Mouse (Mus musculus): ENCODE data around the gene Fam193a. TPM values are rescaled to one million over a fixed set of nuclear protein-coding genes. Genes with fewer than 3 reads are reported as not detected.

The Fam193a gene
- polyA plus RNA-seq, 1 experiment, result 130 TPM

- no peaks in the 10 kb centered on the region for H3K27me3 ChIP-seq (ENCODE audit: control insufficient read depth, insufficient read depth, low read length)
- DNase-seq, result no peak
- H3K36me3 ChIP-seq (ENCODE audit: control insufficient read depth, insufficient read depth, low read length), result peaks cover 78% of the 10 kb centered on the region
- no peak overlapping the region for H3K27ac ChIP-seq (ENCODE audit: control insufficient read depth, insufficient read depth, low read length)
- no peak overlapping the region for H3K4me3 ChIP-seq (ENCODE audit: control insufficient read depth, insufficient read depth, low read length)
- 94% methylated on average over 4 of the region's 4 CpGs for WGBS
- no peaks in the 10 kb centered on the region for H3K4me1 ChIP-seq (replicated peaks; ENCODE audit: control insufficient read depth, insufficient read depth, low read length)
- TF ChIP-seq POLR2A (IDR thresholded peaks at IDR 0.05; ENCODE audit: control insufficient read depth, extremely low read depth, insufficient read depth, low read length, poor library complexity) (no peak), CTCF (IDR thresholded peaks at IDR 0.05; ENCODE audit: borderline replicate concordance, control insufficient read depth, extremely low read depth, insufficient read depth, low read length, poor library complexity) (no peak)
Measured at GRCm38 (mm10) chr5:34438052-34438451, 68.3 kb downstream of the Fam193a start.

DNA sequence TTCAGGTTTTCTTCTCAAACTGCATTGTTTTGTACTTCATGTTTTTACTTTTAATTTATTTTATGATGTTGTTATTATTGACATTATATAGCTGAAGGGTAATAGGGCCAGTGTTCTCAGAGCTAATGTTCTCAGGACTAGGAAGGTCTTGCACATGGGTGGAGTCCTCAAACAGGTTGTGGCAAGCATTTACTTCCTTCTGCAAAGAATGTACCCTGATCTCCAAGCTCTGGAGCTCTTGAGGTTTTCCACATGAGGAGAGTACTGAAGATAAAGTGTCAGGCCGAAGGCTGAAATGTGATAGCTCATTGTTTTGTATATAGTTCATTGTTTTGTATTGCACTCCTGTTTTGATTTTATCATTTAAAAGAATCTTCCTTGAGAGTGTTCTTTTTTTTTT lies 68.9 kb downstream of the Fam193a start:
- Histone ChIP-seq H3K27me3 (ENCODE audit: control insufficient read depth, insufficient read depth, low read length) (no peaks in the 10 kb centered on the region), H3K4me1 (replicated peaks; ENCODE audit: control insufficient read depth, insufficient read depth, low read length) (no peaks in the 10 kb centered on the region), H3K4me3 (ENCODE audit: control insufficient read depth, insufficient read depth, low read length) (no peak overlapping the region), H3K36me3 (ENCODE audit: control insufficient read depth, insufficient read depth, low read length) (peaks cover 84% of the 10 kb centered on the region), H3K27ac (ENCODE audit: control insufficient read depth, insufficient read depth, low read length) (no peak overlapping the region)
- DNase-seq, result no peak
- WGBS, result 94% methylated on average over 1 of the region's 1 CpGs
- TF ChIP-seq POLR2A (IDR thresholded peaks at IDR 0.05; ENCODE audit: control insufficient read depth, extremely low read depth, insufficient read depth, low read length, poor library complexity) (no peak), CTCF (IDR thresholded peaks at IDR 0.05; ENCODE audit: borderline replicate concordance, control insufficient read depth, extremely low read depth, insufficient read depth, low read length, poor library complexity) (no peak)

GRCm38 (mm10) chr5:34439768-34440167 lies 70.0 kb downstream of the Fam193a start:
- 97% methylated on average over 2 of the region's 2 CpGs for WGBS
- no peak for DNase-seq
- no peak for TF ChIP-seq POLR2A (IDR thresholded peaks at IDR 0.05; ENCODE audit: control insufficient read depth, extremely low read depth, insufficient read depth, low read length, poor library complexity)
- H3K4me3 ChIP-seq (ENCODE audit: control insufficient read depth, insufficient read depth, low read length), result no peak overlapping the region
- peaks cover 84% of the 10 kb centered on the region for H3K36me3 ChIP-seq (ENCODE audit: control insufficient read depth, insufficient read depth, low read length)
- H3K27me3 ChIP-seq (ENCODE audit: control insufficient read depth, insufficient read depth, low read length), result no peaks in the 10 kb centered on the region
- no peak overlapping the region for H3K27ac ChIP-seq (ENCODE audit: control insufficient read depth, insufficient read depth, low read length)
- no peaks in the 10 kb centered on the region for H3K4me1 ChIP-seq (replicated peaks; ENCODE audit: control insufficient read depth, insufficient read depth, low read length)

- H3K27me3 ChIP-seq (ENCODE audit: control insufficient read depth, insufficient read depth, low read length), result no peaks in the 10 kb centered on the region
- peaks cover 85% of the 10 kb centered on the region for H3K36me3 ChIP-seq (ENCODE audit: control insufficient read depth, insufficient read depth, low read length)
- no peak for DNase-seq
- WGBS, result 97% methylated on average over 2 of the region's 2 CpGs
- H3K4me1 ChIP-seq (replicated peaks; ENCODE audit: control insufficient read depth, insufficient read depth, low read length), result no peaks in the 10 kb centered on the region
- H3K27ac ChIP-seq (ENCODE audit: control insufficient read depth, insufficient read depth, low read length), result no peak overlapping the region
- TF ChIP-seq POLR2A (IDR thresholded peaks at IDR 0.05; ENCODE audit: control insufficient read depth, extremely low read depth, insufficient read depth, low read length, poor library complexity), result no peak
- no peak for TF ChIP-seq CTCF (IDR thresholded peaks at IDR 0.05; ENCODE audit: borderline replicate concordance, control insufficient read depth, extremely low read depth, insufficient read depth, low read length, poor library complexity)
- H3K4me3 ChIP-seq (ENCODE audit: control insufficient read depth, insufficient read depth, low read length), result no peak overlapping the region
Measured at GRCm38 (mm10) chr5:34441797-34442196, 72.1 kb downstream of the Fam193a start.

DNA sequence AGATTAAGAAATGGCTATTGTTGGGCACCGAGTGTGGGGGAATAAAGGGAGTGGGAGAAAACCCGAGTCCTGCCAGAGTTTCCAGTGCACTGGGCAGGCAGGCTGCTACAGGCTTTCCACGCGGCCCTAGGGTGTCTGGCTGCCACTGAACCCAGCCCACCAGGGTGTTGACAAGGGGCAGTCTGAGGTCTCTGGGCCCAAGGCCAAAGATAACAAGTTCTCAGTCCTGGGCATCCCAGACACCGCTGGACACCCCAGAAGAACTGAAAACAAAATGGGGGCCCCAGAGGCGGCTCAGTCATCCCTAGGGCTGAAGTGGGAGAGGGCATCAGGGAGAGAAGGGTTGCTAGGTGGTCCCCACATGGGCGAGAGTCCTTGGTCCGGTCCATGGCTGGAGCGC lies 76.5 kb downstream of the Fam193a start:
- DNase-seq, result no peak
- no peak for TF ChIP-seq CTCF (IDR thresholded peaks at IDR 0.05; ENCODE audit: borderline replicate concordance, control insufficient read depth, extremely low read depth, insufficient read depth, low read length, poor library complexity)
- TF ChIP-seq POLR2A (IDR thresholded peaks at IDR 0.05; ENCODE audit: control insufficient read depth, extremely low read depth, insufficient read depth, low read length, poor library complexity), result no peak
- Histone ChIP-seq H3K27ac (ENCODE audit: control insufficient read depth, insufficient read depth, low read length) (no peak overlapping the region), H3K4me3 (ENCODE audit: control insufficient read depth, insufficient read depth, low read length) (no peak overlapping the region), H3K36me3 (ENCODE audit: control insufficient read depth, insufficient read depth, low read length) (peaks cover 63% of the 10 kb centered on the region), H3K4me1 (replicated peaks; ENCODE audit: control insufficient read depth, insufficient read depth, low read length) (no peaks in the 10 kb centered on the region), H3K27me3 (ENCODE audit: control insufficient read depth, insufficient read depth, low read length) (no peaks in the 10 kb centered on the region)
- WGBS, result 93% methylated on average over 9 of the region's 9 CpGs

- H3K4me3 ChIP-seq (ENCODE audit: control insufficient read depth, insufficient read depth, low read length), result no peak overlapping the region
- H3K27me3 ChIP-seq (ENCODE audit: control insufficient read depth, insufficient read depth, low read length), result no peaks in the 10 kb centered on the region
- WGBS, result 87% methylated on average over 1 of the region's 1 CpGs
- peaks cover 55% of the 10 kb centered on the region for H3K36me3 ChIP-seq (ENCODE audit: control insufficient read depth, insufficient read depth, low read length)
- DNase-seq, result no peak
- no peaks in the 10 kb centered on the region for H3K4me1 ChIP-seq (replicated peaks; ENCODE audit: control insufficient read depth, insufficient read depth, low read length)
- TF ChIP-seq POLR2A (IDR thresholded peaks at IDR 0.05; ENCODE audit: control insufficient read depth, extremely low read depth, insufficient read depth, low read length, poor library complexity) (no peak), CTCF (IDR thresholded peaks at IDR 0.05; ENCODE audit: borderline replicate concordance, control insufficient read depth, extremely low read depth, insufficient read depth, low read length, poor library complexity) (no peak)
- no peak overlapping the region for H3K27ac ChIP-seq (ENCODE audit: control insufficient read depth, insufficient read depth, low read length)
Measured at GRCm38 (mm10) chr5:34458994-34459393, 89.3 kb downstream of the Fam193a start.

GRCm38 (mm10) chr5:34461294-34461693 lies 91.6 kb downstream of the Fam193a start:
- no peak for DNase-seq
- H3K4me3 ChIP-seq (ENCODE audit: control insufficient read depth, insufficient read depth, low read length), result no peak overlapping the region
- H3K27me3 ChIP-seq (ENCODE audit: control insufficient read depth, insufficient read depth, low read length), result no peaks in the 10 kb centered on the region
- no peak overlapping the region for H3K27ac ChIP-seq (ENCODE audit: control insufficient read depth, insufficient read depth, low read length)
- H3K36me3 ChIP-seq (ENCODE audit: control insufficient read depth, insufficient read depth, low read length), result peaks cover 68% of the 10 kb centered on the region
- 97% methylated on average over 4 of the region's 4 CpGs for WGBS
- H3K4me1 ChIP-seq (replicated peaks; ENCODE audit: control insufficient read depth, insufficient read depth, low read length), result peaks cover 10% of the 10 kb centered on the region
- no peak for TF ChIP-seq POLR2A (IDR thresholded peaks at IDR 0.05; ENCODE audit: control insufficient read depth, extremely low read depth, insufficient read depth, low read length, poor library complexity)

Data from thymus, adult 2 months (tissue).